In genomic region chr17:11188494-11188893, GRCm38 (mm10) we compare ENCODE assay signal across 27 mouse cellular contexts.
"Had no signal": no experiment of that assay in that cellular context is flagged by ENCODE, and none has a peak within 500 bp of the region (broad histone marks: within the 10 kb centered on the region; RNA-seq: fewer than 3 reads in every experiment).

No protein-coding gene starts in this region.

- H3K36me3 ChIP-seq: embryonic facial prominence, embryonic 10.5 days; embryonic facial prominence, embryonic 12.5 days; embryonic facial prominence, embryonic 13.5 days; embryonic facial prominence, embryonic 15.5 days; forebrain, embryonic 10.5 days; forebrain, embryonic 12.5 days; forebrain, embryonic 15.5 days had no signal

- H3K9ac ChIP-seq: embryonic facial prominence, embryonic 12.5 days; embryonic facial prominence, embryonic 13.5 days; embryonic facial prominence, embryonic 15.5 days; forebrain, embryonic 12.5 days; forebrain, embryonic 13.5 days; forebrain, embryonic 15.5 days; forebrain, postnatal 0 days had no signal

- H3K4me2 ChIP-seq: embryonic facial prominence, embryonic 12.5 days; embryonic facial prominence, embryonic 13.5 days; embryonic facial prominence, embryonic 15.5 days; forebrain, embryonic 12.5 days; forebrain, embryonic 13.5 days; forebrain, embryonic 15.5 days had no signal

- H3K27me3 ChIP-seq: embryonic facial prominence, embryonic 12.5 days; embryonic facial prominence, embryonic 13.5 days; embryonic facial prominence, embryonic 15.5 days; forebrain, embryonic 12.5 days; forebrain, embryonic 13.5 days; forebrain, embryonic 15.5 days had no signal

- H3K9me3 ChIP-seq: embryonic facial prominence, embryonic 10.5 days; embryonic facial prominence, embryonic 12.5 days; embryonic facial prominence, embryonic 13.5 days; embryonic facial prominence, embryonic 15.5 days; forebrain, embryonic 10.5 days; forebrain, embryonic 12.5 days; forebrain, embryonic 13.5 days; forebrain, embryonic 15.5 days had no signal

- H3K4me1 ChIP-seq: embryonic facial prominence, embryonic 10.5 days; embryonic facial prominence, embryonic 12.5 days; embryonic facial prominence, embryonic 13.5 days; embryonic facial prominence, embryonic 15.5 days; forebrain, embryonic 10.5 days; forebrain, embryonic 12.5 days; forebrain, embryonic 13.5 days; forebrain, embryonic 15.5 days had no signal

- DNase-seq: cerebellum, adult 2 months; cerebellum, adult 8-10 months; cerebellum, adult 9-10 months; cerebellum, adult 9-11 months; cerebellum, postnatal 10 days; cerebellum, postnatal 14 days; cerebellum, postnatal 25 days; cerebellum, postnatal 36 days; embryo, embryonic 11 days; forebrain, postnatal 0 days; gastrocnemius, adult 2 months; gastrocnemius, postnatal 10 days; gastrocnemius, postnatal 14 days; gastrocnemius, postnatal 25 days; gastrocnemius, postnatal 36 days; heart, adult 18-20 months had no signal

- H3K27ac ChIP-seq: embryonic facial prominence, embryonic 10.5 days; embryonic facial prominence, embryonic 12.5 days; embryonic facial prominence, embryonic 13.5 days; embryonic facial prominence, embryonic 15.5 days; forebrain, embryonic 10.5 days; forebrain, embryonic 12.5 days; forebrain, embryonic 13.5 days; forebrain, embryonic 15.5 days; gastrocnemius, adult 2 months had no signal

- H3K4me3 ChIP-seq: embryonic facial prominence, embryonic 10.5 days; embryonic facial prominence, embryonic 12.5 days; embryonic facial prominence, embryonic 13.5 days; embryonic facial prominence, embryonic 15.5 days; erythroblast, embryonic 14.5 days; forebrain, embryonic 10.5 days; forebrain, embryonic 12.5 days; forebrain, embryonic 13.5 days; forebrain, embryonic 15.5 days; gastrocnemius, adult 2 months had no signal

- ATAC-seq: forebrain, embryonic 13.5 days; forebrain, embryonic 14.5 days; forebrain, embryonic 15.5 days; forebrain, embryonic 16.5 days; forebrain, postnatal 0 days had no signal
